Mouse (Mus musculus) liver, embryonic 14.5 days (tissue): ENCODE data around the gene Hpgds. TPM values are rescaled to one million over a fixed set of nuclear protein-coding genes. Genes with fewer than 3 reads are reported as not detected.

Experiments
- ATAC-seq: fragments of 200-750 bp; cut with Nextera tagmentation; 2 replicates; pipeline ENCODE4 v1.8.0; 2017; ENCODE audit warnings: moderate number of reproducible peaks, mild to moderate bottlenecking, moderate library complexity; ENCODE audit not compliant: insufficient read depth
- DNase-seq, 3 experiments: peaks; one replicate each; pipeline ENCODE4 v3.0.0-alpha.2; 2012 to 2013; ENCODE audit warnings: low read depth in 3 of 3, low spot score in 3 of 3
- H3K27ac ChIP-seq: fragments of 300-500 bp; sonication (generic); 2 replicates; pipeline ENCODE4 v1.5.1; 2014; ENCODE audit warnings: moderate library complexity, mild to moderate bottlenecking, control low read depth, inconsistent platforms
- H3K27me3 ChIP-seq: fragments of 300-500 bp; sonication (generic); 2 replicates; pipeline ENCODE4 v1.6.1; 2014; ENCODE audit warnings: mild to moderate bottlenecking, low read length, moderate library complexity; ENCODE audit not compliant: control insufficient read depth, insufficient read depth
- H3K36me3 ChIP-seq: fragments of 300-500 bp; sonication (generic); replicated peaks from 2 replicates; pipeline ENCODE4 v1.6.1; 2014; ENCODE audit warnings: low read depth; ENCODE audit not compliant: control insufficient read depth, insufficient read depth
- H3K4me1 ChIP-seq, 2 experiments: fragments of 200-500 bp in 1 of 2; fragments of 300-500 bp in 1 of 2; sonication (generic) in 1 of 2; replicated peaks; 2 replicates each; pipeline ENCODE4 v1.6.1; 2012 to 2014; ENCODE audit warnings: antibody characterized with exemption in 1 of 2, inconsistent platforms in 1 of 2, low read length in 1 of 2; ENCODE audit not compliant: control insufficient read depth in 2 of 2, insufficient read depth in 2 of 2
- H3K4me2 ChIP-seq: fragments of 300-500 bp; sonication (generic); 2 replicates; pipeline ENCODE4 v1.6.1; 2014; ENCODE audit warnings: low read depth, mild to moderate bottlenecking, control low read depth, moderate library complexity
- H3K4me3 ChIP-seq, 2 experiments: fragments of 200-500 bp in 1 of 2; fragments of 300-500 bp in 1 of 2; sonication (generic) in 1 of 2; 2 replicates each; pipeline ENCODE4 v1.5.1; 2012 to 2014; ENCODE audit warnings: low read depth in 2 of 2, low read length in 2 of 2, mild to moderate bottlenecking in 2 of 2, control low read depth in 1 of 2, inconsistent platforms in 1 of 2, moderate library complexity in 1 of 2; ENCODE audit not compliant: insufficient read depth in 1 of 2
- H3K9ac ChIP-seq: fragments of 300-500 bp; sonication (generic); replicated peaks from 2 replicates; pipeline ENCODE4 v1.6.1; 2014; ENCODE audit warnings: mild to moderate bottlenecking, control low read depth, moderate library complexity
- H3K9me3 ChIP-seq: fragments of 300-500 bp; sonication (generic); 2 replicates; pipeline ENCODE4 v1.6.1; 2016; ENCODE audit warnings: low read length, mixed read lengths; ENCODE audit not compliant: control insufficient read depth
- CTCF ChIP-seq: IDR thresholded peaks from 2 replicates; pipeline ENCODE4 v1.5.1; 2016; ENCODE audit warnings: antibody characterized with exemption, low read depth, control low read depth
- EP300 ChIP-seq: IDR thresholded peaks from 2 replicates; pipeline ENCODE4 v1.6.1; 2016; ENCODE audit warnings: antibody characterized with exemption, low read depth
- WGBS: fragments of 180-500 bp; shearing (Covaris S2); extraction: QIAGEN DNeasy Blood & Tissue Kit; methylation state at CpG from one replicate; pipeline ENCODE4 v1.1.7; 2014; ENCODE audit not compliant: insufficient replicate concordance; 5-methylcytosine and 5-hydroxymethylcytosine counted together
- polyA plus RNA-seq, 2 experiments: library from polyadenylated mRNA; depleted of rRNA in 1 of 2; stranded (reverse) in 1 of 2; unstranded in 1 of 2; fragments of >200 nt; fragmentation: Nextera tagmentation in 1 of 2; extraction: Ambion mirVana in 1 of 2; gene quantifications; 2 replicates each; pipeline versions ENCODE4 v1.2.1 to v1.2.3; 2012 to 2014

Gene Hpgds
- polyA plus RNA-seq, 2 experiments = 1.7 to 4.1 TPM

DNA sequence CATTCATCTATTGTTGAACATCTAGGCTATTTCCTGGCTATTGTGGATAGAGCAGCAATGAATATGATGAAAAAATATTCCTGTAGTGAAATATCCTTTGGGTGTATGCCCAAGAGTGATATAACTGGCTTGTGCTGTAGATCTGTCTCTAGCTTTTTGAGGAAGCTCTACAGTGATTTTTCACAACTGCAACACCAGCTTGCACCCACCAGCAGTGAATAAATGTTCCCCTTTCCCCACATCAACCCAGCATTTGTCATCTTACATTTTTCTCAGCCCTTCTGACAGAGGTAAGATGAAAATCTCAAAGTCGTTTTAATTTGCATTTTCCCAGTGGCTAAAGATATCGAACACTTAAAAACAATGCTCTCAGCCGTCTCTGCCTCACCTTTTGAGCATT, 8.9 kb upstream of the Hpgds start:
- ATAC-seq = no peak
- no peaks in the 10 kb centered on the region for H3K9me3 ChIP-seq
- H3K4me3 ChIP-seq = no peak overlapping the region
- no peaks in the 10 kb centered on the region for H3K4me1 ChIP-seq
- 58% methylated on average over 3 of the region's 3 CpGs for WGBS
- no peak for TF ChIP-seq EP300
- TF ChIP-seq CTCF = no peak
- H3K27ac ChIP-seq = no peak overlapping the region
- H3K36me3 ChIP-seq = no peaks in the 10 kb centered on the region
- no peak for DNase-seq
- no peak overlapping the region for H3K4me2 ChIP-seq
- H3K27me3 ChIP-seq = no peaks in the 10 kb centered on the region
- H3K9ac ChIP-seq = no peak overlapping the region

DNA sequence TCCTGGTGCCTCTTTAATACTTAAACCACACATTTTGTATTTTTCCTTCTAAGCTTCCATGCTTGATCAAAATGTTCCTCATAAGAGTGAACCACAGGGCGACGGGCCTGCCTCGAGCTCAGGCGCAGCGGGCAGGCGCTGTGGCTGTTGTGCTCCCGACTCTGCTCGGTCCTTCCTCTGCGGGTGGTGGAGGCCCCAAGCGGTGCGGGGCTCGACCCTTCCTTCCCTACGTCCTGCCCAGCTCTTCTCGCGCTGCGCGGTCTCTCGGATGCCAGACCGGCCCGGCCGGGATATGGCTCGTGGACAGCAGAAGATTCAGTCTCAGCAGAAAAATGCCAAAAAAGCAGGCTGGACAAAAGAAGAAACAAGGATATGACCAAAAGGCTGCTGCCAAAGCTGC, 6.0 kb upstream of the Hpgds start:
- Histone ChIP-seq H3K4me1 (no peaks in the 10 kb centered on the region), H3K27ac (no peak overlapping the region), H3K36me3 (no peaks in the 10 kb centered on the region), H3K27me3 (no peaks in the 10 kb centered on the region), H3K4me2 (no peak overlapping the region), H3K9me3 (no peaks in the 10 kb centered on the region), H3K9ac (no peak overlapping the region), H3K4me3 (no peak overlapping the region)
- DNase-seq (no peak), ATAC-seq (no peak)
- TF ChIP-seq EP300 = no peak
- no peak for TF ChIP-seq CTCF
- WGBS = 10% methylated on average over 22 of the region's 22 CpGs

GRCm38 (mm10) chr6:65146363-65146762, 1.7 kb upstream of the Hpgds start:
- Histone ChIP-seq H3K27me3 (no peaks in the 10 kb centered on the region), H3K4me1 (no peaks in the 10 kb centered on the region), H3K36me3 (no peaks in the 10 kb centered on the region), H3K4me3 (no peak overlapping the region), H3K4me2 (no peak overlapping the region), H3K27ac (no peak overlapping the region), H3K9ac (no peak overlapping the region), H3K9me3 (no peaks in the 10 kb centered on the region)
- ATAC-seq (no peak), DNase-seq (no peak)
- TF ChIP-seq CTCF = no peak
- TF ChIP-seq EP300 = no peak
- WGBS = 46% methylated on average over 4 of the region's 4 CpGs

GRCm38 (mm10) chr6:65142316-65142715, 2.4 kb downstream of the Hpgds start:
- DNase-seq (no peak), ATAC-seq (no peak)
- Histone ChIP-seq H3K27ac (no peak overlapping the region), H3K4me3 (no peak overlapping the region), H3K36me3 (no peaks in the 10 kb centered on the region), H3K4me1 (no peaks in the 10 kb centered on the region), H3K9ac (no peak overlapping the region), H3K4me2 (no peak overlapping the region), H3K9me3 (no peaks in the 10 kb centered on the region), H3K27me3 (no peaks in the 10 kb centered on the region)
- TF ChIP-seq EP300 = no peak
- TF ChIP-seq CTCF = no peak
- 70% methylated on average over 1 of the region's 1 CpGs for WGBS

GRCm38 (mm10) chr6:65140750-65141243, 3.9 kb downstream of the Hpgds start:
- Histone ChIP-seq H3K27ac (no peak overlapping the region), H3K9me3 (no peaks in the 10 kb centered on the region), H3K9ac (no peak overlapping the region), H3K4me1 (no peaks in the 10 kb centered on the region), H3K36me3 (no peaks in the 10 kb centered on the region), H3K4me3 (no peak overlapping the region), H3K27me3 (no peaks in the 10 kb centered on the region), H3K4me2 (no peak overlapping the region)
- ATAC-seq = no peak
- no peak for TF ChIP-seq CTCF
- no peak for DNase-seq
- WGBS = 51% methylated on average over 6 of the region's 6 CpGs
